Mouse (Mus musculus): ENCODE data around the gene Cox19. TPM values are rescaled to one million over a fixed set of nuclear protein-coding genes. Genes with fewer than 3 reads are reported as not detected.

The Cox19 gene
- polyA plus RNA-seq, 1 experiment = 10.5 TPM

DNA sequence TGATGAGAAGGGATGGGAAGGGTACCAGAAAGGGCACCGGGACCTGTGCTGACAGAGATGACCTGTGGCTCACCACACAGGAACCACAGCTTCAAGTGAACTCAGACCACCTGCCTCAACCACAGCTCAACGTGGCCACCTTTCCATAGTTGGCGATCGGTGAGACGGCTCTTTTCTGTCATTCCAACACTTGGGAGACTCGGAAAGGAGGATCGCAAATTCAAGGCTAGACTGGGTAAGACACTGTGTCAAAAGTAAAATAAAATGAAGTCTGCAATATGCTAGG lies 27.0 kb upstream of the Cox19 start:
- Histone ChIP-seq H3K36me3 (ENCODE audit: control insufficient read depth) (peaks cover 16% of the 10 kb centered on the region), H3K4me3 (replicated peaks) (no peak overlapping the region), H3K9me3 (ENCODE audit: control insufficient read depth, low read length) (no peaks in the 10 kb centered on the region), H3K4me1 (ENCODE audit: control insufficient read depth) (peaks cover 91% of the 10 kb centered on the region), H3K27me3 (ENCODE audit: control insufficient read depth) (no peaks in the 10 kb centered on the region)
- no peak for TF ChIP-seq TAL1 (IDR thresholded peaks at IDR 0.05; ENCODE audit: low read length)
- no peak for TF ChIP-seq GATA1 (IDR thresholded peaks at IDR 0.05; ENCODE audit: low read length)

DNA sequence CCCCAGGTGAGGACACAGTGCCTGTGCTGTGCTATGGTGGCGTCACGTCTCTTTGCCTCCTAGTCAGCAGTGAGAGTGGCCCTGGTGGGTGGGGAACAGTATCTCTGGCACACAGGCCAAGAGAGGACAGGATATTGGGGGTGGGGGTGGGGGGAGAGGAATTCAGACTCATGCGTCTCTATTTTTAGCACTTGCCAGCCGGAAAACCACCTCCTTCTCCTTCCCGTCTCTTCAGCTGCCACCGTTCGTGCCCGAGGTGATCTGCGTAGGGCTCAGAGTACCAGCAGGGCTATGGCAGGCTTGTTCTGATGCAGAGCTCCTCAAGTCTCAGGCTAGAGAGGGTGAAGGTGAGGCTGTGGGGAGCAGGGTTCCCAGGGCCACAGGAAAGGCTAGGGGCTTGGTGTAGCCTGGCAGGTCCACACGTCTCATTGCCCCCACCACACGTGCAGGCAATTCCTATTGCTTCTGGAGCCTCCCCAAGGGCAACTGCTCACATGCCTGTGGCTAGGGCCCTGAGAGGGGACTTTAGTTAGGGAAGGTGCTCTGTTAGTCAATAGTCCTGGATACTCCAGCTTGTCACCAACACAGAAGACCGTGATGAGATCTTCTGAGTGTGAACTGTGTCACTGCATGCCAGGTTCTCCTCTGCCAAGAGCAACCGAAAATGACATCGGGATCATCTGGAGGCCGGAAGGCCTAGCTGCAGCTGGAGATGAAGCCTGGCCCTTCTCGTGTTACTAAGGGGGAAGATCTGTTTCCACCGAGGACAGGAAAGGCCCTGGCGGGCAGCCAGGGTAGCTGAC lies 26.5 kb upstream of the Cox19 start, which contains the start of gene Gpr146:
TSS of gene Gpr146 (plus strand) at position 230 of the 803 bp plus-strand sequence.
- no peak within 1 kb of the TSS for H3K4me3 ChIP-seq (replicated peaks)
- no peak for TF ChIP-seq GATA1 (IDR thresholded peaks at IDR 0.05; ENCODE audit: low read length)
- TF ChIP-seq TAL1 (IDR thresholded peaks at IDR 0.05; ENCODE audit: low read length) = no peak
- peaks cover 91% of the 10 kb centered on the region for H3K4me1 ChIP-seq (ENCODE audit: control insufficient read depth)
- no peaks in the 10 kb centered on the region for H3K9me3 ChIP-seq (ENCODE audit: control insufficient read depth, low read length)
- peaks cover 10% of the 10 kb centered on the region for H3K36me3 ChIP-seq (ENCODE audit: control insufficient read depth)
- no peaks in the 10 kb centered on the region for H3K27me3 ChIP-seq (ENCODE audit: control insufficient read depth)

DNA sequence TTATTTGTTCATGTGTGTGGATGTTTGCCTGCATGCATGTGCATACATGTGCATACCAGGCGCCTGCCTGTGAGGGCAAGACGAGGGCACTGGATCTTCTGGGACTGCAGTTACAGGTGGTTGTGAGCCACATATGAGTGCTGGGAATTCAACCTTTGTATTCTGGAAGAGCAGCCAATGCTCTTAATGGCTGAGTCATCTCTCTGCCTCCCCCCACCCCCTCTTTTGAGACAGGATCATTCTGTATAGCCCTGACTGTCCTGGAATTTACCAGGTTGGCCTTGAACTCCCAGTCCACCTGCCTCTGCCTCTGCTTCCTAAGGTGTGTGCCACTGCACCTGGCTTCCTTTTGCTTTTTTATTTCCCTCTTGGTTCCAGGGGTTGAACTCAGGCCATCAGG lies 23.6 kb upstream of the Cox19 start:
- TF ChIP-seq GATA1 (IDR thresholded peaks at IDR 0.05; ENCODE audit: low read length) (no peak), TAL1 (IDR thresholded peaks at IDR 0.05; ENCODE audit: low read length) (no peak)
- Histone ChIP-seq H3K4me1 (ENCODE audit: control insufficient read depth) (peaks cover 98% of the 10 kb centered on the region), H3K36me3 (ENCODE audit: control insufficient read depth) (peaks cover 4% of the 10 kb centered on the region), H3K9me3 (ENCODE audit: control insufficient read depth, low read length) (no peaks in the 10 kb centered on the region), H3K4me3 (replicated peaks) (no peak overlapping the region), H3K27me3 (ENCODE audit: control insufficient read depth) (no peaks in the 10 kb centered on the region)

DNA sequence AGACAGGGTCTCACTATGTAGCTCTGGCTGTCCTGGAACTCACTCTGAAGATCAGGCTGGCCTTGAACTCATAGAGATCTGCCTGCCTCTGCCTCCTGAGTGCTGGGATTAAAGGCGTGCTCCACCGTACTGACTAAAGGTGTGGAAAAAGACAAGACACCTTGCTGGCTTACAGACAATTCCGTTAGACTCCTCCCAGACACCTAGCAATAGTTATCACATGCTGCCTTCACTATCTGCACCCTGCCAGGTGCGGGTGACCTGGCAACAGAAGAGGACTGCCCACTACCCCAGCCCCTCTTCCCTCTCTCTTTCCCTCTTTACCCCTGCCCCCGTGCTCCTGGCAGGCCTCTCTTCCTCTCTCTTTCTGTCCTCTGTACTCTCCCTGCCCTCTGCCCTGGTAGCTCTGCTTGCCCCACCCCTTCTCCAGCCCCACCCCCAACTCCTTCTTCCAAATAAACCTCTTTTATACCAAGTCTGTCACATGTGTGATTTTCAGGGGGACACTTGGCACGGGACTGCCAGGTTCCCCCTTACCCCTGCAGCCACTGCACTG lies 22.7 kb upstream of the Cox19 start:
- H3K36me3 ChIP-seq (ENCODE audit: control insufficient read depth) = peaks cover 10% of the 10 kb centered on the region
- peaks cover 94% of the 10 kb centered on the region for H3K4me1 ChIP-seq (ENCODE audit: control insufficient read depth)
- TF ChIP-seq TAL1 (IDR thresholded peaks at IDR 0.05; ENCODE audit: low read length) (no peak), GATA1 (IDR thresholded peaks at IDR 0.05; ENCODE audit: low read length) (no peak)
- no peaks in the 10 kb centered on the region for H3K27me3 ChIP-seq (ENCODE audit: control insufficient read depth)
- no peak overlapping the region for H3K4me3 ChIP-seq (replicated peaks)
- no peaks in the 10 kb centered on the region for H3K9me3 ChIP-seq (ENCODE audit: control insufficient read depth, low read length)

DNA sequence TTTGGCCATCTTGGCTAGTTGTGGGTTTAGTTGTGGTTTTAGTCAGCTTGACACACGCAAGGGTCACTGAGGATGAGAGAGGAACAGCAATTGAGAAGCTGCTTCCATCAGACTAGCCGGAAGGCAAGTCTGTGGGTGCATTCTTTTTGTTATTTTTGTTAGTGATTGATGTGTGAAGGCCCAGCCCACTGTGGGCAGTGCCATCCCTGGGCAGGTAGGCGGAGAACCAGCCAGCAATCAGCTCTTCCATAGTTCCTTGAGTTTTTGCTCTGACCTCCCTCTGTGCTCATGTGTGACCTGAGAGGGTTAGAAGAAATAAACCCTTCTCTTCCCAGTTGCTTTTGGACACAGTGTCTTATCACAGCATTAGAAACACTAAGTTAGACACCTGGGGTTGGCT lies 21.9 kb upstream of the Cox19 start:
- TF ChIP-seq GATA1 (IDR thresholded peaks at IDR 0.05; ENCODE audit: low read length) (no peak), TAL1 (IDR thresholded peaks at IDR 0.05; ENCODE audit: low read length) (no peak)
- Histone ChIP-seq H3K27me3 (ENCODE audit: control insufficient read depth) (no peaks in the 10 kb centered on the region), H3K4me3 (replicated peaks) (no peak overlapping the region), H3K4me1 (ENCODE audit: control insufficient read depth) (peaks cover 92% of the 10 kb centered on the region), H3K36me3 (ENCODE audit: control insufficient read depth) (peaks cover 15% of the 10 kb centered on the region), H3K9me3 (ENCODE audit: control insufficient read depth, low read length) (no peaks in the 10 kb centered on the region)

DNA sequence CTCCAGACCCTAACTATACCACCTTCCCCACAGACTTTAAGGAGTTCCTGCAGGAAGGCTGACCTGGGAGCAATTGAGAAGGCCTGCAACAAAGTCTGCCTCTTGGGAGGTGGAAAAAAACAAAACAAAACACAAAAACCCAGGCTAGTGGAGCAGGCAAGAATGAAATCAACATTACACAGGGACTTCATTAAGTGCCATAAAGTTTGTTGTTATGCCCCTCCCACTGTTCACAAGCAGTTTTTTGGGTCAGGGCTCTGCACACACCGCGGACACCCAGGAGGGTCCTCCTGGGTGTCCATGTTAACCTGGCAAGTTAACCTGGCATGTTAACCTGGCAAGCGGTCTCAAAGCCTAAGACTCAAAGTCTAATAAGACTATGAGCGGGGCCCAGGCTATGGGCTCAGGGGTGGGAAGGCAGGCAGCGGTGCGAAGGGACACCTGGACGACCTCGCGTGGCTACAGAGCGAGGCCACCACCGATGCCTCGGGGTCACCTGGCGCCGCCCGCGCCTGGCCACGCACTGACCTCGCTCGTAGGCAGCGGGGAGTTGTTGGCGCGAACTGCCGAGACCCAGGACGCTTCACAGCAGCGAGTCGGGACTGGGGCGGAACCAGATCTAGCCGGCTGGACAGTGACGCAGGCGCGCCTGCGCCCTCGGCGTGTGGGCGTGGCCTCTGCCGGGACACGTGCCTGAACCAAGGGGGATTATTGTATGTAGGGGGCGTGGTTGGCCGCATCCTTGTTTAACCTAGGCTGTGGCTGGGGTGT lies 20.6 kb upstream of the Cox19 start:
- no peaks in the 10 kb centered on the region for H3K27me3 ChIP-seq (ENCODE audit: control insufficient read depth)
- H3K9me3 ChIP-seq (ENCODE audit: control insufficient read depth, low read length) = no peaks in the 10 kb centered on the region
- peak overlapping the region; percentile 72 for H3K4me3 ChIP-seq (replicated peaks)
- H3K4me1 ChIP-seq (ENCODE audit: control insufficient read depth) = peaks cover 92% of the 10 kb centered on the region
- H3K36me3 ChIP-seq (ENCODE audit: control insufficient read depth) = peaks cover 14% of the 10 kb centered on the region
- TF ChIP-seq GATA1 (IDR thresholded peaks at IDR 0.05; ENCODE audit: low read length) = no peak
- TF ChIP-seq TAL1 (IDR thresholded peaks at IDR 0.05; ENCODE audit: low read length) = no peak

DNA sequence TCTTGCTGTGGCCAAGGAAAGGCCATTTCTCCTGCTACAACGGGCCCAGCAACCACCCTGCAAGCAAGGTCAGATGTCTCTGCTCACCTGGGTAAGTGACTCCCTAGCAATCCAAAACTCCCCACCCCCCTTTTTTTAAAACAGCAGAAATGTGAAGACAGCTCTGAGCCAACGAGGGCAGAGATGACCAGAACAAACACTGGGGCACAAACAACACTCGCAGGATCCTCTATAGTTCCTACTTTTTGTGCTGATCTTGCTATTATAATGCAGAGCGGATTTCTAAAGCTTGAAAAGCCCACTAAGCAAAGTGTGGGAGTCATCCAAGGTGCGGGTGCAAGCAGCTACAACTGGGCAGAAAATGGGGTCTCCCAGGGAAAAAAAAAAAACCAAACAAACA lies 19.9 kb upstream of the Cox19 start:
- H3K4me3 ChIP-seq (replicated peaks) = peak overlapping the region; percentile 72
- no peaks in the 10 kb centered on the region for H3K27me3 ChIP-seq (ENCODE audit: control insufficient read depth)
- no peaks in the 10 kb centered on the region for H3K9me3 ChIP-seq (ENCODE audit: control insufficient read depth, low read length)
- peaks cover 91% of the 10 kb centered on the region for H3K4me1 ChIP-seq (ENCODE audit: control insufficient read depth)
- peaks cover 14% of the 10 kb centered on the region for H3K36me3 ChIP-seq (ENCODE audit: control insufficient read depth)
- no peak for TF ChIP-seq TAL1 (IDR thresholded peaks at IDR 0.05; ENCODE audit: low read length)
- no peak for TF ChIP-seq GATA1 (IDR thresholded peaks at IDR 0.05; ENCODE audit: low read length)

DNA sequence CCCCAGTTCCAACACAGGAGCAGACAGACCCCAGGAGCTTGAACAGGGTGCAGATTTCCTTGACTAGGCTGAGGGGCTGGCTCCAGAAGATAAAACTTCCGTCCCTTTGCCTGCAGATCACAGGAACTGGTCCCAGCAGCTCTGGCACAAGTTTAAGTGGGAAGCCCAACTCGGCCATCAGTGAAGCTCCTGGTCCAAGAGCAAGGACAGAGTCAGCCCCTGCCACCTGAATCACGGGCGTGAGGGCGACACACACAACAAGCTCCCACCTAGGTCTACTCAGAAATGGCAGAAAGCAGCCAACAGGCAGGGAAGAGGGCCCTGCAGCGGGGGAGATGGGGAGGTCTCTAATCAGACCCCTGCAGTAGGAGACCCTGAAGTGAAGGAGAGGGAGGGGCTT lies 19.1 kb upstream of the Cox19 start:
- no peaks in the 10 kb centered on the region for H3K27me3 ChIP-seq (ENCODE audit: control insufficient read depth)
- H3K36me3 ChIP-seq (ENCODE audit: control insufficient read depth) = peaks cover 14% of the 10 kb centered on the region
- TF ChIP-seq TAL1 (IDR thresholded peaks at IDR 0.05; ENCODE audit: low read length) (no peak), GATA1 (IDR thresholded peaks at IDR 0.05; ENCODE audit: low read length) (no peak)
- no peak overlapping the region for H3K4me3 ChIP-seq (replicated peaks)
- no peaks in the 10 kb centered on the region for H3K9me3 ChIP-seq (ENCODE audit: control insufficient read depth, low read length)
- H3K4me1 ChIP-seq (ENCODE audit: control insufficient read depth) = peaks cover 89% of the 10 kb centered on the region

DNA sequence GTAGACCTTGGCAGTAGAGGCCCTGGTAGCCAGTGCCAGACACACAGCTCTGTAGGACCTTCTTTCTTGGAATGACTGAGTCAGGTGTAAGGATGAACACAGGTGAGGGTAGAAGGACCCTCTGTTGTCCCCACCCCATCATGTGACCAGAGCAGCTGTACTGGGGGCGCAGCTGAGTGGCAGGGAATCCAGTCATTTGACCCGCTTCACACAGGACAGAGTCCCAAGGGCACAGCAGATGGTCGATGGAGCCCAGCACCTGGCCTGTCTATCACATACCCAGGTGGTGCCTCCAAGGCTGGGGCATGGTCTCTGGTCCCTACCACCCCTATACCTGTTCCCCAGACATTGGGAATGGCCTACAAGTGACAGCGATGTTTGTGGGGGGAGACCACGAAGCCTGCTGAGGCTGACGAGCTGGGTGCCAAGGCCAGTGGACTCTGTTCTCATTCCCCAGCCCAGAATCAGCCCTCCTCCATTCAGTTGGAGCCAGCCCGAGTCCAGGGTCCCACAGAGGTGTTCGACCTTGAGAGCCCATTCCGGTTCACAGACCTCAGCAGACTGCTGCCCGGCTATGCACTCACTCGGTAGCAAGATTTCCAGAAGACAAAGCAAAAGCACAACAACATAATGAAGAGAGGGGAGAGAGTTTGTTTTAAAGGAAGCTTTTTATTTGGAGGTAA lies 17.6 kb upstream of the Cox19 start:
- Histone ChIP-seq H3K4me3 (replicated peaks) (no peak overlapping the region), H3K9me3 (ENCODE audit: control insufficient read depth, low read length) (no peaks in the 10 kb centered on the region), H3K4me1 (ENCODE audit: control insufficient read depth) (peaks cover 89% of the 10 kb centered on the region), H3K36me3 (ENCODE audit: control insufficient read depth) (peaks cover 14% of the 10 kb centered on the region), H3K27me3 (ENCODE audit: control insufficient read depth) (no peaks in the 10 kb centered on the region)
- no peak for TF ChIP-seq TAL1 (IDR thresholded peaks at IDR 0.05; ENCODE audit: low read length)
- TF ChIP-seq GATA1 (IDR thresholded peaks at IDR 0.05; ENCODE audit: low read length) = no peak
